Mouse (Mus musculus): ENCODE results near the gene Rab3gap2.

- TF ChIP-seq CTCF (conservative IDR thresholded peaks at IDR 0.05; ENCODE audit: insufficient read depth, insufficient read length, low read depth, low read length) (no peak), POLR2A (IDR thresholded peaks at IDR 0.05; ENCODE audit: low read depth, low read length) (no peak)
Observed at GRCm38 (mm10) chr1:185308334-185308733, 104.4 kb downstream of the Rab3gap2 start.
